Mouse (Mus musculus) hindbrain, embryonic 16.5 days (tissue): ENCODE measurements around the gene Adh6b. TPM values are rescaled to one million over a fixed set of nuclear protein-coding genes. Genes with fewer than 3 reads are reported as not detected.
"Not testable (repeated sequence)": the region's sequence is repeated elsewhere in the genome, so short reads cannot be mapped to it uniquely, and the experiment has no call there.

ENCODE experiments used
- ATAC-seq: fragments of 200-750 bp; cut with Nextera tagmentation; 2 replicates; pipeline ENCODE4 v1.8.0; 2017; ENCODE audit warnings: moderate TSS enrichment, moderate library complexity
- H3K27ac ChIP-seq: fragments of 300-500 bp; sonication (generic); 2 replicates; pipeline ENCODE4 v1.5.1; 2014; ENCODE audit warnings: low read depth, mild to moderate bottlenecking, control low read depth, low read length, moderate library complexity
- H3K27me3 ChIP-seq: fragments of 300-500 bp; sonication (generic); replicated peaks from 2 replicates; pipeline ENCODE4 v1.6.1; 2014; ENCODE audit warnings: low read length; ENCODE audit not compliant: control insufficient read depth, insufficient read depth
- H3K36me3 ChIP-seq: fragments of 300-500 bp; sonication (generic); 2 replicates; pipeline ENCODE4 v1.6.1; 2014; ENCODE audit warnings: mild to moderate bottlenecking, low read length, moderate library complexity, mixed read lengths; ENCODE audit not compliant: control insufficient read depth, insufficient read depth
- H3K4me1 ChIP-seq: fragments of 300-500 bp; sonication (generic); 2 replicates; pipeline ENCODE4 v1.6.1; 2014; ENCODE audit warnings: low read depth, low read length; ENCODE audit not compliant: control insufficient read depth, insufficient read depth
- H3K4me2 ChIP-seq: fragments of 300-500 bp; sonication (generic); 2 replicates; pipeline ENCODE4 v1.6.1; 2014; ENCODE audit warnings: mild to moderate bottlenecking, low read length, control low read depth, moderate library complexity
- H3K4me3 ChIP-seq: fragments of 300-500 bp; sonication (generic); 2 replicates; pipeline ENCODE4 v1.5.1; 2014; ENCODE audit warnings: mild to moderate bottlenecking, low read length, control low read depth, moderate library complexity
- H3K9ac ChIP-seq: fragments of 300-500 bp; sonication (generic); 2 replicates; pipeline ENCODE4 v1.6.1; 2014; ENCODE audit warnings: low read depth, mild to moderate bottlenecking, control low read depth, low read length, moderate library complexity
- H3K9me3 ChIP-seq: fragments of 300-500 bp; sonication (generic); 2 replicates; pipeline ENCODE4 v1.6.1; 2014; ENCODE audit warnings: mild to moderate bottlenecking, low read length, moderate library complexity; ENCODE audit not compliant: control insufficient read depth
- WGBS: fragments of 180-500 bp; shearing (Covaris S2); extraction: QIAGEN DNeasy Blood & Tissue Kit; methylation state at CpG from one replicate; pipeline ENCODE4 v1.1.7; 2014; 5-methylcytosine and 5-hydroxymethylcytosine counted together
- polyA plus RNA-seq: library from polyadenylated mRNA; unstranded; fragments of >200 nt; fragmentation: Nextera tagmentation; extraction: Ambion mirVana; gene quantifications from 2 replicates; pipeline ENCODE4 v1.2.1, GENCODE M21; 2015

Gene Adh6b
- polyA plus RNA-seq, 1 experiment from 2014 or later, result not detected

- Histone ChIP-seq H3K27me3 (no peaks in the 10 kb centered on the region), H3K27ac (no peak overlapping the region), H3K36me3 (no peaks in the 10 kb centered on the region), H3K9ac (no peak overlapping the region), H3K9me3 (no peaks in the 10 kb centered on the region), H3K4me2 (no peak overlapping the region), H3K4me1 (no peaks in the 10 kb centered on the region), H3K4me3 (no peak overlapping the region)
- no peak for ATAC-seq
- 60% methylated on average over 3 of the region's 3 CpGs for WGBS
These were observed 5.5 kb downstream of the Adh6b start for GRCm38 (mm10) chr3:138347041-138347440.

GRCm38 (mm10) chr3:138352012-138352809, 10.6 kb downstream of the Adh6b start:
- no peaks in the 10 kb centered on the region for H3K36me3 ChIP-seq
- WGBS, result 94% methylated on average over 11 of the region's 11 CpGs
- H3K4me2 ChIP-seq, result no peak overlapping the region
- H3K27me3 ChIP-seq, result no peaks in the 10 kb centered on the region
- no peak overlapping the region for H3K27ac ChIP-seq
- no peak for ATAC-seq
- no peaks in the 10 kb centered on the region for H3K9me3 ChIP-seq
- H3K9ac ChIP-seq, result no peak overlapping the region
- H3K4me3 ChIP-seq, result no peak overlapping the region
- H3K4me1 ChIP-seq, result no peaks in the 10 kb centered on the region

GRCm38 (mm10) chr3:138358856-138359255, 17.3 kb downstream of the Adh6b start:
- Histone ChIP-seq H3K4me2 (no peak overlapping the region), H3K9me3 (no peaks in the 10 kb centered on the region), H3K9ac (no peak overlapping the region), H3K4me3 (no peak overlapping the region), H3K4me1 (no peaks in the 10 kb centered on the region), H3K27me3 (no peaks in the 10 kb centered on the region), H3K36me3 (no peaks in the 10 kb centered on the region), H3K27ac (no peak overlapping the region)
- 86% methylated on average over 7 of the region's 7 CpGs for WGBS
- ATAC-seq, result no peak

GRCm38 (mm10) chr3:138360721-138361120, 19.1 kb downstream of the Adh6b start:
- Histone ChIP-seq H3K27me3 (no peaks in the 10 kb centered on the region), H3K4me3 (no peak overlapping the region), H3K4me1 (no peaks in the 10 kb centered on the region), H3K36me3 (no peaks in the 10 kb centered on the region), H3K27ac (no peak overlapping the region), H3K4me2 (no peak overlapping the region), H3K9me3 (no peaks in the 10 kb centered on the region), H3K9ac (no peak overlapping the region)
- 87% methylated on average over 4 of the region's 4 CpGs for WGBS
- ATAC-seq, result no peak

- H3K9me3 ChIP-seq, result no peaks in the 10 kb centered on the region
- no peak overlapping the region for H3K27ac ChIP-seq
- 74% methylated on average over 2 of the region's 2 CpGs for WGBS
- H3K4me2 ChIP-seq, result no peak overlapping the region
- no peak overlapping the region for H3K9ac ChIP-seq
- no peak overlapping the region for H3K4me3 ChIP-seq
- H3K4me1 ChIP-seq, result no peaks in the 10 kb centered on the region
- H3K36me3 ChIP-seq, result no peaks in the 10 kb centered on the region
- H3K27me3 ChIP-seq, result no peaks in the 10 kb centered on the region
- ATAC-seq, result no peak
These were observed 21.3 kb downstream of the Adh6b start for GRCm38 (mm10) chr3:138362920-138363319.

GRCm38 (mm10) chr3:138366181-138366580, 24.6 kb downstream of the Adh6b start:
- no peaks in the 10 kb centered on the region for H3K4me1 ChIP-seq
- WGBS, result 94% methylated on average over 2 of the region's 2 CpGs
- H3K27me3 ChIP-seq, result no peaks in the 10 kb centered on the region
- H3K4me2 ChIP-seq, result no peak overlapping the region
- no peaks in the 10 kb centered on the region for H3K36me3 ChIP-seq
- H3K9me3 ChIP-seq, result no peaks in the 10 kb centered on the region
- H3K4me3 ChIP-seq, result no peak overlapping the region
- H3K9ac ChIP-seq, result no peak overlapping the region
- H3K27ac ChIP-seq, result no peak overlapping the region
- ATAC-seq, result no peak

GRCm38 (mm10) chr3:138369546-138369945, 28.0 kb downstream of the Adh6b start:
- ATAC-seq, result no peak
- 98% methylated on average over 1 of the region's 1 CpGs for WGBS
- Histone ChIP-seq H3K9me3 (no peaks in the 10 kb centered on the region), H3K27ac (no peak overlapping the region), H3K9ac (no peak overlapping the region), H3K4me3 (no peak overlapping the region), H3K27me3 (no peaks in the 10 kb centered on the region), H3K36me3 (no peaks in the 10 kb centered on the region), H3K4me2 (no peak overlapping the region), H3K4me1 (no peaks in the 10 kb centered on the region)

GRCm38 (mm10) chr3:138370289-138370688, 28.7 kb downstream of the Adh6b start:
- H3K4me3 ChIP-seq, H3K9me3 ChIP-seq, H3K4me2 ChIP-seq, H3K27me3 ChIP-seq, H3K36me3 ChIP-seq, ATAC-seq, H3K27ac ChIP-seq, H3K9ac ChIP-seq, H3K4me1 ChIP-seq: not testable (repeated sequence)
- 72% methylated on average over 4 of the region's 4 CpGs for WGBS

GRCm38 (mm10) chr3:138373920-138374319, 32.3 kb downstream of the Adh6b start:
- H3K36me3 ChIP-seq, result no peaks in the 10 kb centered on the region
- no peak overlapping the region for H3K27ac ChIP-seq
- H3K27me3 ChIP-seq, result no peaks in the 10 kb centered on the region
- no peak for ATAC-seq
- no peak overlapping the region for H3K9ac ChIP-seq
- no peaks in the 10 kb centered on the region for H3K9me3 ChIP-seq
- no peak overlapping the region for H3K4me2 ChIP-seq
- H3K4me3 ChIP-seq, result no peak overlapping the region
- WGBS, result 69% methylated on average over 4 of the region's 4 CpGs
- no peaks in the 10 kb centered on the region for H3K4me1 ChIP-seq
